Mouse (Mus musculus): ENCODE measurements around the gene Pmepa1.
A peak's percentile ranks its signal among the peaks of the same experiment; 100 is the strongest.

Gene Pmepa1

GRCm38 (mm10) chr2:173183836-173184460 is 92.4 kb downstream of the Pmepa1 start:
- DNase-seq, result peak; percentile 25 to 70

GRCm38 (mm10) chr2:173183311-173183710 is 93.0 kb downstream of the Pmepa1 start:
- DNase-seq, result no peak

- no peak for DNase-seq
These were observed 93.5 kb downstream of the Pmepa1 start for GRCm38 (mm10) chr2:173182796-173183195.

- no peak for DNase-seq
These were observed 94.4 kb downstream of the Pmepa1 start for GRCm38 (mm10) chr2:173181901-173182300.

- DNase-seq, result no peak
These were observed 94.8 kb downstream of the Pmepa1 start for GRCm38 (mm10) chr2:173181486-173181885.

- no peak for DNase-seq
These were observed 95.5 kb downstream of the Pmepa1 start for GRCm38 (mm10) chr2:173180721-173181388.

GRCm38 (mm10) chr2:173180026-173180425 is 96.3 kb downstream of the Pmepa1 start:
- no peak for DNase-seq

- no peak for DNase-seq
These were observed 97.3 kb downstream of the Pmepa1 start for GRCm38 (mm10) chr2:173179046-173179445.

GRCm38 (mm10) chr2:173177951-173178350 is 98.4 kb downstream of the Pmepa1 start:
- no peak for DNase-seq

- DNase-seq, result no peak
These were observed 98.9 kb downstream of the Pmepa1 start for GRCm38 (mm10) chr2:173177481-173177880.

GRCm38 (mm10) chr2:173175703-173176102 is 100.6 kb downstream of the Pmepa1 start:
- peak in 1 of 2 experiments; percentile 1 for DNase-seq

GRCm38 (mm10) chr2:173174569-173174968 is 101.8 kb downstream of the Pmepa1 start:
- no peak for DNase-seq
